Mouse (Mus musculus) MEL (cell line): ENCODE measurements at regions not wholly inside any gene's neighbourhood (a gene's known extent, or its start where the extent isn't known, plus 50 kb on each side); places are given as distances from the start of the nearest gene placed in this dataset.

Experiments used
- DNase-seq: peaks from one replicate; pipeline ENCODE4 v3.0.0; 2011; ENCODE audit warnings: low read depth, low spot score
- H3K27ac ChIP-seq: 2 replicates; pipeline ENCODE4 v1.5.1; 2012; ENCODE audit warnings: low read depth, mild to moderate bottlenecking, control low read depth, low read length, moderate library complexity; ENCODE audit not compliant: control insufficient read depth
- H3K27me3 ChIP-seq, 2 experiments: fragments of 150-350 bp in 1 of 2; sonication (generic) in 1 of 2; 2 replicates each; pipeline ENCODE4 v1.6.1; 2012; ENCODE audit warnings: low read length in 2 of 2, mild to moderate bottlenecking in 2 of 2, improper control_type of control experiment in 1 of 2, moderate library complexity in 1 of 2; ENCODE audit not compliant: insufficient read depth in 2 of 2, control insufficient read depth in 1 of 2
- H3K36me3 ChIP-seq, 2 experiments: 2 replicates each; pipeline ENCODE4 v1.6.1; 2012 to 2014; ENCODE audit warnings: low read length in 2 of 2, improper control_type of control experiment in 1 of 2, inconsistent platforms in 1 of 2, mild to moderate bottlenecking in 1 of 2; ENCODE audit not compliant: insufficient read depth in 2 of 2, control insufficient read depth in 1 of 2
- H3K4me1 ChIP-seq, 2 experiments: fragments of 150-350 bp in 1 of 2; sonication (generic) in 1 of 2; 2 replicates each; pipeline ENCODE4 v1.6.1; 2012; ENCODE audit warnings: low read length in 2 of 2, improper control_type of control experiment in 1 of 2, mild to moderate bottlenecking in 1 of 2; ENCODE audit not compliant: insufficient read depth in 2 of 2, control insufficient read depth in 1 of 2
- H3K4me3 ChIP-seq, 2 experiments: fragments of 150-350 bp in 1 of 2; sonication (generic) in 1 of 2; 2 replicates each; pipeline ENCODE4 v1.5.1; 2012; ENCODE audit warnings: low read depth in 2 of 2, low read length in 2 of 2, mild to moderate bottlenecking in 2 of 2, moderate library complexity in 2 of 2, control low read depth in 1 of 2, improper control_type of control experiment in 1 of 2; ENCODE audit not compliant: control insufficient read depth in 1 of 2, insufficient read depth in 1 of 2
- H3K79me2 ChIP-seq: 2 replicates; pipeline ENCODE4 v1.6.1; 2012; ENCODE audit warnings: mild to moderate bottlenecking, low read length, moderate library complexity; ENCODE audit not compliant: control insufficient read depth, poor library complexity, insufficient read depth
- H3K9ac ChIP-seq: 2 replicates; pipeline ENCODE4 v1.6.1; 2012; ENCODE audit warnings: low read depth, mild to moderate bottlenecking, control low read depth, low read length, moderate library complexity; ENCODE audit not compliant: control insufficient read depth, poor library complexity, severe bottlenecking
- H3K9me3 ChIP-seq: fragments of 150-350 bp; sonication (generic); replicated peaks from 2 replicates; pipeline ENCODE4 v1.6.1; 2012; ENCODE audit warnings: mild to moderate bottlenecking, low read length, improper control_type of control experiment, moderate library complexity; ENCODE audit not compliant: insufficient read depth
- BHLHE40 ChIP-seq: IDR thresholded peaks from 2 replicates; pipeline ENCODE4 v1.6.1; 2012; ENCODE audit warnings: low read depth, mild to moderate bottlenecking, inconsistent platforms, low read length, improper control_type of control experiment, borderline replicate concordance
- CHD1 ChIP-seq: IDR thresholded peaks from 2 replicates; pipeline ENCODE4 v1.6.1; 2012; ENCODE audit warnings: low read depth, mild to moderate bottlenecking, inconsistent platforms, low read length, improper control_type of control experiment
- CTCF ChIP-seq, 3 experiments: IDR thresholded peaks in 2 of 3; conservative IDR thresholded peaks in 1 of 3; 2 replicates each; pipeline ENCODE4 v1.5.1; 2011 to 2012; ENCODE audit warnings: low read length in 3 of 3, low read depth in 2 of 3, mild to moderate bottlenecking in 2 of 3, improper control_type of control experiment in 1 of 3, inconsistent platforms in 1 of 3, mixed read lengths in 1 of 3, moderate library complexity in 1 of 3; ENCODE audit not compliant: control insufficient read depth in 1 of 3, insufficient read depth in 1 of 3, poor library complexity in 1 of 3, severe bottlenecking in 1 of 3
- E2F4 ChIP-seq: IDR thresholded peaks from 2 replicates; pipeline ENCODE4 v1.6.1; 2011; ENCODE audit warnings: low read depth, low read length, improper control_type of control experiment, borderline replicate concordance
- ELF1 ChIP-seq: IDR thresholded peaks from 2 replicates; pipeline ENCODE4 v1.6.1; 2014; ENCODE audit warnings: low read depth, mild to moderate bottlenecking, inconsistent platforms, low read length, improper control_type of control experiment, moderate library complexity
- EP300 ChIP-seq, 2 experiments: IDR thresholded peaks; 2 replicates each; pipeline ENCODE4 v1.6.1; 2011; ENCODE audit warnings: improper control_type of control experiment in 2 of 2, low read length in 2 of 2, low read depth in 1 of 2, mild to moderate bottlenecking in 1 of 2
- ETS1 ChIP-seq: IDR thresholded peaks from 2 replicates; pipeline ENCODE4 v1.6.1; 2012; ENCODE audit warnings: low read depth, mild to moderate bottlenecking, inconsistent platforms, low read length, improper control_type of control experiment, moderate library complexity
- GABPA ChIP-seq: IDR thresholded peaks from 2 replicates; pipeline ENCODE4 v1.6.1; 2012; ENCODE audit warnings: low read depth, mild to moderate bottlenecking, inconsistent platforms, low read length, improper control_type of control experiment, moderate library complexity
- GATA1 ChIP-seq: IDR thresholded peaks from 2 replicates; pipeline ENCODE4 v1.6.1; 2011; ENCODE audit warnings: low read depth, low read length, improper control_type of control experiment
- HCFC1 ChIP-seq: IDR thresholded peaks from 2 replicates; pipeline ENCODE4 v1.6.1; 2012; ENCODE audit warnings: low read depth, mild to moderate bottlenecking, inconsistent platforms, low read length, improper control_type of control experiment, moderate library complexity
- JUND ChIP-seq: IDR thresholded peaks from 2 replicates; pipeline ENCODE4 v1.6.1; 2011; ENCODE audit warnings: low read depth, mild to moderate bottlenecking, improper control_type of control experiment, low read length
- MAFK ChIP-seq: IDR thresholded peaks from 2 replicates; pipeline ENCODE4 v1.6.1; 2011; ENCODE audit warnings: low read depth, mild to moderate bottlenecking, low read length, improper control_type of control experiment, borderline replicate concordance
- MAX ChIP-seq: IDR thresholded peaks from 2 replicates; pipeline ENCODE4 v1.6.1; 2011; ENCODE audit warnings: low read length, improper control_type of control experiment
- MAZ ChIP-seq: IDR thresholded peaks from 2 replicates; pipeline ENCODE4 v1.6.1; 2012; ENCODE audit warnings: low read depth, mild to moderate bottlenecking, inconsistent platforms, low read length, improper control_type of control experiment
- NRF1 ChIP-seq: IDR thresholded peaks from 2 replicates; pipeline ENCODE4 v1.6.1; 2014; ENCODE audit warnings: low read depth, mild to moderate bottlenecking, inconsistent platforms, low read length, improper control_type of control experiment, moderate library complexity; ENCODE audit not compliant: poor library complexity, insufficient read depth, severe bottlenecking
- POLR2A ChIP-seq, 2 experiments: IDR thresholded peaks; 2 replicates each; pipeline ENCODE4 v1.6.1; 2011 to 2012; ENCODE audit warnings: low read length in 2 of 2, mild to moderate bottlenecking in 2 of 2, control low read depth in 1 of 2, improper control_type of control experiment in 1 of 2, low read depth in 1 of 2, moderate library complexity in 1 of 2; ENCODE audit not compliant: control insufficient read depth in 1 of 2, insufficient read depth in 1 of 2, poor library complexity in 1 of 2
- POLR2AphosphoS5 ChIP-seq: IDR thresholded peaks from 2 replicates; pipeline ENCODE4 v1.6.1; 2012; ENCODE audit warnings: low read depth, borderline replicate concordance, mild to moderate bottlenecking, inconsistent platforms, low read length, moderate library complexity, mixed read lengths
- RAD21 ChIP-seq: IDR thresholded peaks from 2 replicates; pipeline ENCODE4 v1.6.1; 2011; ENCODE audit warnings: mild to moderate bottlenecking, low read depth, low read length, improper control_type of control experiment
- SMC3 ChIP-seq: IDR thresholded peaks from 2 replicates; pipeline ENCODE4 v1.6.1; 2011; ENCODE audit warnings: low read depth, low read length, improper control_type of control experiment
- TBP ChIP-seq: IDR thresholded peaks from 2 replicates; pipeline ENCODE4 v1.8.0; 2011; ENCODE audit warnings: low read depth, low read length, improper control_type of control experiment
- TCF12 ChIP-seq: IDR thresholded peaks from 2 replicates; pipeline ENCODE4 v1.6.1; 2014; ENCODE audit warnings: low read depth, mild to moderate bottlenecking, inconsistent platforms, low read length, improper control_type of control experiment, moderate library complexity
- UBTF ChIP-seq: IDR thresholded peaks from 2 replicates; pipeline ENCODE4 v1.6.1; 2012; ENCODE audit warnings: low read depth, mild to moderate bottlenecking, inconsistent platforms, low read length, improper control_type of control experiment, moderate library complexity, borderline replicate concordance; ENCODE audit not compliant: insufficient read depth
- ZKSCAN1 ChIP-seq: IDR thresholded peaks from 2 replicates; pipeline ENCODE4 v1.6.1; 2012; ENCODE audit warnings: low read depth, mild to moderate bottlenecking, inconsistent platforms, low read length, improper control_type of control experiment, moderate library complexity
- ZMIZ1 ChIP-seq: IDR thresholded peaks from 2 replicates; pipeline ENCODE4 v1.6.1; 2012; ENCODE audit warnings: low read depth, mild to moderate bottlenecking, inconsistent platforms, low read length, improper control_type of control experiment, moderate library complexity

DNA sequence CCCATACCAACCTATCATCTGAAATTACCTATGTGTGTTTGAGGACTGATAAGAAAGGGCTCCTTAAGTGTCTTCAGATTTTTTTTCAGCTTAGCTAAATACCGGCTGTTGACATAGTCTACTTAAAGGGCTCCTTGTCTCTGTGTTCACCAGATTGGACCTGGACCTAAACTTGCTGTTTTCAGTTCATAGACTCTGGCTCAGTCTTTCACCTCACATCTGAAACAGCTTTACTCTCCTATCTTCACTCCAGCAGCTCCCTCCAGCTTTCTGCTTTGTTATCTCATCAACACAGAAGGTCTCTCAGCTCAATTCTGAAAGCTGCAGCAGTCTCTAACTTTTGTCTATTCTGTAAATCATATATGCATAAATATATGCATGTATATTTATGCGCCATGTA lies 106.4 kb upstream of the Grid2 start:
- Histone ChIP-seq H3K4me1 (no peaks in the 10 kb centered on the region), H3K9me3 (no peaks in the 10 kb centered on the region), H3K27ac (no peak overlapping the region), H3K4me3 (no peak overlapping the region)
- TF ChIP-seq ZKSCAN1 (no peak), TBP (no peak), JUND (no peak), ELF1 (no peak), CHD1 (no peak), RAD21 (no peak), UBTF (no peak), EP300 (IDR thresholded peaks at IDR 0.05; ENCODE audit: low read depth in 1 of 2, low read length in 2 of 2) (no peak), POLR2A (IDR thresholded peaks at IDR 0.05; ENCODE audit: control insufficient read depth in 1 of 2, insufficient read depth in 1 of 2, low read depth in 1 of 2, low read length in 2 of 2, poor library complexity in 1 of 2) (no peak), MAZ (no peak), TCF12 (no peak), MAX (no peak), NRF1 (no peak), E2F4 (no peak), GABPA (no peak), HCFC1 (no peak)
- TF ChIP-seq, all 39 proteins: peak for 0
- no peak overlapping the region for H3K9ac ChIP-seq
- no peaks in the 10 kb centered on the region for H3K36me3 ChIP-seq
- DNase-seq: no peak
- no peaks in the 10 kb centered on the region for H3K27me3 ChIP-seq
- no peaks in the 10 kb centered on the region for H3K79me2 ChIP-seq

DNA sequence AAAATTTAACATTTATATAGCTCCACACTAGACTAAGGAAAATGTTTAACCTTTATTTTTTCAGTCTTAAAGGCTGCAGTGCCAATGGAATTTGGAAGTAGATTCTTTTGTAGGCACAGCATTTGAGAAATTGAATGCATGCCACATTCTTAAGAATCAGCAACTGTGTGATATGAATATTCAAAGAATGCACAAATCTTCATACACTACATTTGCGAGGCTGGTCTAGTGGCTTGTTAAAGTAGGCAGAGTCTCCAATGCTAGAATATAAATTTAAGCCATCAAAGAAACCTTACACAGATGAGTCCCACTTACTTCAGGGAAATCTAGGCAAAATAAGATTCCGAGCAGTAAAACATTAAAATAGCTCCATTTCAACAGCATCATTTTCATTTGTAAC lies 75.5 kb upstream of the Grid2 start:
- Histone ChIP-seq H3K9ac (no peak overlapping the region), H3K27ac (no peak overlapping the region), H3K9me3 (no peaks in the 10 kb centered on the region), H3K4me1 (no peaks in the 10 kb centered on the region), H3K27me3 (no peaks in the 10 kb centered on the region), H3K4me3 (no peak overlapping the region), H3K36me3 (no peaks in the 10 kb centered on the region), H3K79me2 (no peaks in the 10 kb centered on the region)
- no peak for DNase-seq
- TF ChIP-seq ELF1: no peak
- no peak for TF ChIP-seq BHLHE40
- no peak for TF ChIP-seq ZMIZ1
- TF ChIP-seq E2F4: no peak
- no peak for TF ChIP-seq GATA1
- no peak for TF ChIP-seq MAFK
- TF ChIP-seq ETS1: no peak
- TF ChIP-seq RAD21: no peak
- no peak for TF ChIP-seq GABPA
- no peak for TF ChIP-seq POLR2AphosphoS5
- no peak for TF ChIP-seq CTCF (IDR thresholded peaks at IDR 0.05 in 2 of 3, conservative IDR thresholded peaks at IDR 0.05 in 1 of 3; ENCODE audit: control insufficient read depth in 1 of 3, insufficient read depth in 1 of 3, low read depth in 2 of 3, low read length in 3 of 3, poor library complexity in 1 of 3, severe bottlenecking in 1 of 3)
- no peak for TF ChIP-seq JUND
- TF ChIP-seq SMC3: no peak
